ENCODE assay signal across 19 mouse cellular contexts in the genomic region with DNA sequence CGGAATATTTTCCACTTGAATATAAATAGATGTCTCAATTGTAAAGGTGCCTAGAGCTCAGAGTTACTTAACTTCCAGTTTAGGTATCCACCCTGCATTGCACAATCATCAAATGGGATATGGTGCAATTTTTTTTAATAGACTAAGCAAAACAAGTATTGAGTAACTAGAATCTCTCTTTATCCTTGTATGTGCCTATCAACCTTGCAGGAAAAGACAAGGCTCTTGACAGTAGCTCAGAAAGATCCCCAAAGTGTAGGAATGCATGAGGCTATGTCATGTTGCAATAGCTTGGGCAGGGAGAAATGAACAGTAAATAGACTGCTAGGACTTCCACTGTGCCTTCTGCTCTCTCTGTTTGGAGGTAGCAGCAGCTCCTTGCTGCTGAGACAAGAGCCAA.
DNase-seq lines count a peak whose midpoint lies in the region; ATAC-seq and TF ChIP-seq lines count a peak whose summit lies in the region.
"Had no signal": no experiment of that assay in that cellular context is flagged by ENCODE, and none has a peak within 500 bp of the region (broad histone marks: within the 10 kb centered on the region; RNA-seq: fewer than 3 reads in every experiment).

No protein-coding gene starts in this region.

- no peak overlapping the region for H3K9ac ChIP-seq in heart, adult 2 months (ENCODE audit: low read depth, low read length)
- H3K9ac ChIP-seq: forebrain, embryonic 13.5 days; heart, embryonic 12.5 days; hindbrain, embryonic 14.5 days; liver, embryonic 13.5 days had no signal

- no peak for TF ChIP-seq CTCF in heart, adult 2 months (IDR thresholded peaks at IDR 0.05)
- no peak for TF ChIP-seq CTCF in Patski (IDR thresholded peaks at IDR 0.05)

- intact Hi-C loops in heart, adult 2 months (cut with DNase I): no loop called here
- intact Hi-C loops in heart, postnatal 10 days (cut with DNase I): no loop called here

- no peak for TF ChIP-seq POLR2A in heart, adult 2 months (IDR thresholded peaks at IDR 0.05; ENCODE audit: insufficient read depth, low read depth, low read length)

- H3K27me3 ChIP-seq in heart, adult 2 months (ENCODE audit: control insufficient read depth, insufficient read depth, low read length): no peaks in the 10 kb centered on the region
- no peaks in the 10 kb centered on the region for H3K27me3 ChIP-seq in Patski
- H3K27me3 ChIP-seq: forebrain, embryonic 13.5 days; heart, embryonic 12.5 days; liver, embryonic 13.5 days had no signal

- CTCF ChIA-PET in Patski (lab: Charles Lee): interaction anchor here (1.1 kb wide), 1 partner anchor 467 kb away, joined by 3 read pairs; no protein-coding TSS in a partner anchor

- 22% methylated on average over 1 of the region's 1 CpGs for WGBS in heart, adult 2 months

- H3K4me3 ChIP-seq in heart, adult 2 months: no peak overlapping the region
- H3K4me3 ChIP-seq: forebrain, embryonic 13.5 days; heart, embryonic 12.5 days; liver, embryonic 13.5 days; midbrain, embryonic 10.5 days had no signal

- peaks cover 3% of the 10 kb centered on the region for H3K4me1 ChIP-seq in heart, adult 2 months (ENCODE audit: control insufficient read depth, insufficient read depth, low read length)

- no peak for TF ChIP-seq EP300 in heart, adult 2 months (IDR thresholded peaks at IDR 0.05; ENCODE audit: insufficient read depth, low read depth, low read length)

- H3K36me3 ChIP-seq in heart, adult 2 months (ENCODE audit: control insufficient read depth, insufficient read depth, low read length): peaks cover 2% of the 10 kb centered on the region; the same call in 1 of the 2 replicates
- H3K36me3 ChIP-seq: heart, embryonic 12.5 days; liver, embryonic 13.5 days; midbrain, embryonic 10.5 days had no signal

- in situ Hi-C loops in Patski (cut with MboI; ENCODE audit: low pct_unique_long_range_greater_than_20kb): no loop called here

- POLR2A ChIA-PET in Patski (lab: Charles Lee): no interaction called here

- DNase-seq in heart, adult 2 months: no peak
- DNase-seq in heart, postnatal 10 days: no peak
- peak; percentile 37 for DNase-seq in 416B (ENCODE audit: low read depth)
- no peak for DNase-seq in Patski (ENCODE audit: low read depth, low spot score)
- DNase-seq in gonadal fat pad, adult 2 months (ENCODE audit: low read depth): peak; percentile 76
- no peak for DNase-seq in left cerebral cortex, adult 8-10 months (ENCODE audit: low spot score in 2 of 2)
- DNase-seq in retina, postnatal 1 day: no peak
- DNase-seq: cerebellum, adult 9-11 months; gastrocnemius, postnatal 25 days; heart, postnatal 36 days; kidney, adult 8-10 months; kidney, postnatal 25 days; left cerebral cortex, postnatal 4 days; liver, embryonic 13.5 days; thymus, postnatal 25 days had no signal

- no peaks in the 10 kb centered on the region for H3K79me2 ChIP-seq in heart, adult 2 months (replicated peaks; ENCODE audit: control insufficient read depth, insufficient read depth, low read length)

- peak; percentile 44 for ATAC-seq in Patski
- ATAC-seq: forebrain, embryonic 13.5 days had no signal

- H3K27ac ChIP-seq in heart, adult 2 months: peak overlapping the region; percentile 37
- H3K27ac ChIP-seq: forebrain, embryonic 13.5 days; hindbrain, embryonic 14.5 days; liver, embryonic 13.5 days; midbrain, embryonic 10.5 days had no signal

Comparison
In these comparisons a context has a peak if more than half of its experiments do, and no peak if none do; other contexts are left out.
1. DNase-seq: peak in 416B (single experiment) and gonadal fat pad, adult 2 months (single experiment); none in heart, adult 2 months (0 of 2), heart, postnatal 10 days (0 of 2), Patski (single experiment), left cerebral cortex, adult 8-10 months (0 of 2) and retina, postnatal 1 day (single experiment).